Mouse (Mus musculus): ENCODE data around the gene Zfp292.

- TF ChIP-seq CTCF (IDR thresholded peaks at IDR 0.05 in 2 of 3, conservative IDR thresholded peaks at IDR 0.05 in 1 of 3; ENCODE audit: control insufficient read depth in 1 of 3, insufficient read depth in 1 of 3, low read depth in 2 of 3, low read length in 3 of 3, poor library complexity in 1 of 3, severe bottlenecking in 1 of 3) = no peak
- TF ChIP-seq SIN3A (IDR thresholded peaks at IDR 0.05; ENCODE audit: low read length) = no peak
- TF ChIP-seq TCF12 (IDR thresholded peaks at IDR 0.05; ENCODE audit: low read depth, low read length) = no peak
- TF ChIP-seq CHD2 (IDR thresholded peaks at IDR 0.05; ENCODE audit: low read length) = no peak
- no peak for TF ChIP-seq GATA1 (IDR thresholded peaks at IDR 0.05; ENCODE audit: low read depth, low read length)
- TF ChIP-seq TAL1 (IDR thresholded peaks at IDR 0.05; ENCODE audit: low read length) = no peak
- TF ChIP-seq ZNF384 (IDR thresholded peaks at IDR 0.05; ENCODE audit: low read depth, low read length) = no peak
- TF ChIP-seq KAT2A (conservative IDR thresholded peaks at IDR 0.05; ENCODE audit: low read depth, low read length) = no peak
- TF ChIP-seq RAD21 (IDR thresholded peaks at IDR 0.05; ENCODE audit: low read depth, low read length) = no peak
- TF ChIP-seq POLR2A (IDR thresholded peaks at IDR 0.05; ENCODE audit: control insufficient read depth in 1 of 2, insufficient read depth in 1 of 2, low read depth in 1 of 2, low read length in 2 of 2, poor library complexity in 1 of 2) = no peak
- no peak for TF ChIP-seq POLR2AphosphoS5 (IDR thresholded peaks at IDR 0.05; ENCODE audit: borderline replicate concordance, low read depth, low read length)
Observed at GRCm38 (mm10) chr4:34850156-34850555, 32.6 kb downstream of the Zfp292 start.
